Mouse (Mus musculus) heart, embryonic 10.5 days (tissue): ENCODE results near the gene Babam2. TPM values are rescaled to one million over a fixed set of nuclear protein-coding genes. Genes with fewer than 3 reads are reported as not detected.

Experiments used
- DNase-seq: peaks from one replicate; pipeline ENCODE4 v3.0.0-alpha.2; 2017; ENCODE audit warnings: low spot score
- H3K27ac ChIP-seq: fragments of 300-500 bp; sonication (generic); 2 replicates; pipeline ENCODE4 v1.5.1; 2016; ENCODE audit warnings: mild to moderate bottlenecking
- H3K27me3 ChIP-seq: fragments of 300-500 bp; sonication (generic); 2 replicates; pipeline ENCODE4 v1.6.1; 2016; ENCODE audit warnings: mild to moderate bottlenecking; ENCODE audit not compliant: poor library complexity, insufficient read depth, severe bottlenecking
- H3K36me3 ChIP-seq: fragments of 300-500 bp; sonication (generic); 2 replicates; pipeline ENCODE4 v1.6.1; 2016; ENCODE audit warnings: mild to moderate bottlenecking, moderate library complexity
- H3K4me1 ChIP-seq: fragments of 300-500 bp; sonication (generic); 2 replicates; pipeline ENCODE4 v1.6.1; 2016; ENCODE audit warnings: mild to moderate bottlenecking
- H3K4me3 ChIP-seq: fragments of 300-500 bp; sonication (generic); 2 replicates; pipeline ENCODE4 v1.5.1; 2016; ENCODE audit warnings: mild to moderate bottlenecking, moderate library complexity
- H3K9me3 ChIP-seq: fragments of 300-500 bp; sonication (generic); 2 replicates; pipeline ENCODE4 v1.6.1; 2016; ENCODE audit warnings: mild to moderate bottlenecking, moderate library complexity
- WGBS: fragments of 180-500 bp; shearing (Covaris S2); methylation state at CpG from one replicate; pipeline ENCODE4 v1.1.7; 2016; 5-methylcytosine and 5-hydroxymethylcytosine counted together
- polyA plus RNA-seq: library from polyadenylated mRNA; unstranded; fragments of >200 nt; fragmentation: Nextera tagmentation; extraction: Ambion mirVana; gene quantifications from 2 replicates; pipeline ENCODE4 v1.2.1, GENCODE M21; 2016

The Babam2 gene
- polyA plus RNA-seq, 1 experiment from 2014 or later, result 43.6 TPM

- no peaks in the 10 kb centered on the region for H3K36me3 ChIP-seq
These were observed 409.1 kb downstream of the Babam2 start for GRCm38 (mm10) chr5:32106473-32107140.

GRCm38 (mm10) chr5:32110651-32111050 lies 413.2 kb downstream of the Babam2 start:
- Histone ChIP-seq H3K27ac (peak overlapping the region; percentile 36; the same call in 1 of the 2 replicates), H3K9me3 (no peaks in the 10 kb centered on the region), H3K36me3 (no peaks in the 10 kb centered on the region), H3K4me3 (no peak overlapping the region), H3K4me1 (peaks cover 21% of the 10 kb centered on the region), H3K27me3 (peaks cover 6% of the 10 kb centered on the region; the same call in 1 of the 2 replicates)
- WGBS, result 43% methylated on average over 4 of the region's 4 CpGs
- DNase-seq, result no peak

More at GRCm38 (mm10) chr5:32106473-32107140, 409.1 kb downstream of the Babam2 start:
- Histone ChIP-seq H3K27ac (no peak overlapping the region), H3K27me3 (peaks cover 5% of the 10 kb centered on the region; the same call in 1 of the 2 replicates), H3K4me1 (peaks cover 24% of the 10 kb centered on the region), H3K9me3 (no peaks in the 10 kb centered on the region), H3K4me3 (no peak overlapping the region)
- DNase-seq, result no peak
- WGBS, result 81% methylated on average over 5 of the region's 5 CpGs

- 71% methylated on average over 7 of the region's 7 CpGs for WGBS
- H3K27me3 ChIP-seq, result peaks cover 11% of the 10 kb centered on the region; the same call in 1 of the 2 replicates
These were observed 414.9 kb downstream of the Babam2 start for GRCm38 (mm10) chr5:32112206-32112916.

GRCm38 (mm10) chr5:32120901-32121376 lies 423.5 kb downstream of the Babam2 start:
- peaks cover 3% of the 10 kb centered on the region; the same call in 1 of the 2 replicates for H3K4me1 ChIP-seq
- no peaks in the 10 kb centered on the region for H3K36me3 ChIP-seq
- no peak overlapping the region for H3K4me3 ChIP-seq
- DNase-seq, result no peak
- no peaks in the 10 kb centered on the region for H3K9me3 ChIP-seq
- H3K27ac ChIP-seq, result peak overlapping the region; percentile 36; the same call in 1 of the 2 replicates
- 39% methylated on average over 11 of the region's 11 CpGs for WGBS
- H3K27me3 ChIP-seq, result peaks cover 18% of the 10 kb centered on the region; the same call in 1 of the 2 replicates

More at GRCm38 (mm10) chr5:32112206-32112916, 414.9 kb downstream of the Babam2 start:
- H3K4me3 ChIP-seq, result no peak overlapping the region
- H3K27ac ChIP-seq, result no peak overlapping the region
- no peak for DNase-seq
- no peaks in the 10 kb centered on the region for H3K36me3 ChIP-seq
- peaks cover 21% of the 10 kb centered on the region for H3K4me1 ChIP-seq
- H3K9me3 ChIP-seq, result no peaks in the 10 kb centered on the region

- Histone ChIP-seq H3K4me3 (no peak overlapping the region), H3K27ac (no peak overlapping the region), H3K4me1 (peaks cover 3% of the 10 kb centered on the region; the same call in 1 of the 2 replicates), H3K36me3 (no peaks in the 10 kb centered on the region), H3K9me3 (no peaks in the 10 kb centered on the region), H3K27me3 (peaks cover 13% of the 10 kb centered on the region; the same call in 1 of the 2 replicates)
- no peak for DNase-seq
- 75% methylated on average over 6 of the region's 6 CpGs for WGBS
These were observed 424.5 kb downstream of the Babam2 start for GRCm38 (mm10) chr5:32121936-32122335.

- H3K27me3 ChIP-seq, result peaks cover 13% of the 10 kb centered on the region; the same call in 1 of the 2 replicates
- H3K36me3 ChIP-seq, result no peaks in the 10 kb centered on the region
- no peak for DNase-seq
- H3K4me3 ChIP-seq, result no peak overlapping the region
- 75% methylated on average over 5 of the region's 5 CpGs for WGBS
- no peak overlapping the region for H3K27ac ChIP-seq
- H3K9me3 ChIP-seq, result no peaks in the 10 kb centered on the region
- peaks cover 3% of the 10 kb centered on the region; the same call in 1 of the 2 replicates for H3K4me1 ChIP-seq
These were observed 424.9 kb downstream of the Babam2 start for GRCm38 (mm10) chr5:32122363-32122762.

- Histone ChIP-seq H3K27me3 (peaks cover 24% of the 10 kb centered on the region; the same call in 1 of the 2 replicates), H3K4me1 (peaks cover 9% of the 10 kb centered on the region), H3K36me3 (no peaks in the 10 kb centered on the region), H3K27ac (no peak overlapping the region), H3K4me3 (no peak overlapping the region), H3K9me3 (no peaks in the 10 kb centered on the region)
- no peak for DNase-seq
- 84% methylated on average over 6 of the region's 6 CpGs for WGBS
These were observed 427.5 kb downstream of the Babam2 start for GRCm38 (mm10) chr5:32124957-32125356.

- no peaks in the 10 kb centered on the region for H3K36me3 ChIP-seq
- peaks cover 10% of the 10 kb centered on the region; the same call in 1 of the 2 replicates for H3K4me1 ChIP-seq
- no peaks in the 10 kb centered on the region for H3K9me3 ChIP-seq
- 70% methylated on average over 3 of the region's 3 CpGs for WGBS
- peaks cover 33% of the 10 kb centered on the region for H3K27me3 ChIP-seq
- no peak for DNase-seq
- H3K4me3 ChIP-seq, result no peak overlapping the region
- no peak overlapping the region for H3K27ac ChIP-seq
These were observed 429.7 kb downstream of the Babam2 start for GRCm38 (mm10) chr5:32127226-32127625.

- Histone ChIP-seq H3K36me3 (no peaks in the 10 kb centered on the region), H3K4me1 (peaks cover 12% of the 10 kb centered on the region; the same call in 1 of the 2 replicates), H3K27ac (no peak overlapping the region), H3K4me3 (no peak overlapping the region), H3K9me3 (no peaks in the 10 kb centered on the region), H3K27me3 (peaks cover 40% of the 10 kb centered on the region)
- DNase-seq, result no peak
- WGBS, result 41% methylated on average over 3 of the region's 3 CpGs
These were observed 430.4 kb downstream of the Babam2 start for GRCm38 (mm10) chr5:32127927-32128326.

GRCm38 (mm10) chr5:32132971-32133501 lies 435.6 kb downstream of the Babam2 start:
- no peaks in the 10 kb centered on the region for H3K36me3 ChIP-seq
- peaks cover 45% of the 10 kb centered on the region for H3K27me3 ChIP-seq
- peak overlapping the region; percentile 81 for H3K4me3 ChIP-seq
- peak; percentile 91 for DNase-seq
- peak overlapping the region; percentile 97 for H3K27ac ChIP-seq
- peaks cover 32% of the 10 kb centered on the region for H3K4me1 ChIP-seq
- no peaks in the 10 kb centered on the region for H3K9me3 ChIP-seq
- under 1% methylated on average over 48 of the region's 48 CpGs for WGBS

GRCm38 (mm10) chr5:32133549-32134004 lies 436.1 kb downstream of the Babam2 start:
- peaks cover 33% of the 10 kb centered on the region for H3K4me1 ChIP-seq
- no peaks in the 10 kb centered on the region for H3K9me3 ChIP-seq
- H3K27ac ChIP-seq, result peak overlapping the region; percentile 97
- DNase-seq, result peak; percentile 85
- no peaks in the 10 kb centered on the region for H3K36me3 ChIP-seq
- H3K27me3 ChIP-seq, result peaks cover 43% of the 10 kb centered on the region
- under 1% methylated on average over 20 of the region's 20 CpGs for WGBS
- H3K4me3 ChIP-seq, result peak overlapping the region; percentile 81

GRCm38 (mm10) chr5:32134051-32134732 lies 436.7 kb downstream of the Babam2 start:
- Histone ChIP-seq H3K9me3 (no peaks in the 10 kb centered on the region), H3K36me3 (no peaks in the 10 kb centered on the region), H3K27ac (peak overlapping the region; percentile 97), H3K4me3 (peak overlapping the region; percentile 81), H3K27me3 (peaks cover 39% of the 10 kb centered on the region), H3K4me1 (peaks cover 39% of the 10 kb centered on the region)
- DNase-seq, result no peak
- 2% methylated on average over 21 of the region's 21 CpGs for WGBS
